Mouse (Mus musculus): ENCODE measurements at regions not wholly inside any gene's neighbourhood (a gene's known extent, or its start where the extent isn't known, plus 50 kb on each side); places are given as distances from the start of the nearest gene placed in this dataset.

- no peak for DNase-seq (ENCODE audit: extremely low spot score, low read depth, low spot score)
Observed at GRCm38 (mm10) chr8:128107041-128107440, 251.4 kb upstream of the Nrp1 start.

- DNase-seq (ENCODE audit: extremely low spot score, low read depth, low spot score): no peak
Observed at GRCm38 (mm10) chr8:128109036-128109435, 249.4 kb upstream of the Nrp1 start.

- no peak for DNase-seq (ENCODE audit: extremely low spot score, low read depth, low spot score)
Observed at GRCm38 (mm10) chr8:128111132-128111531, 247.3 kb upstream of the Nrp1 start.

- no peak for DNase-seq (ENCODE audit: extremely low spot score, low read depth, low spot score)
Observed at GRCm38 (mm10) chr8:128113116-128113515, 245.3 kb upstream of the Nrp1 start.

- DNase-seq (ENCODE audit: extremely low spot score, low read depth, low spot score): no peak
Observed at GRCm38 (mm10) chr8:128141290-128141966, 217.0 kb upstream of the Nrp1 start.

GRCm38 (mm10) chr8:128148351-128148942, 210.0 kb upstream of the Nrp1 start:
- DNase-seq (ENCODE audit: extremely low spot score, low read depth, low spot score): no peak

- no peak for DNase-seq (ENCODE audit: extremely low spot score, low read depth, low spot score)
Observed at GRCm38 (mm10) chr8:128155604-128156003, 202.8 kb upstream of the Nrp1 start.

- DNase-seq (ENCODE audit: extremely low spot score, low read depth, low spot score): no peak
Observed at GRCm38 (mm10) chr8:128156221-128156620, 202.2 kb upstream of the Nrp1 start.

GRCm38 (mm10) chr8:128162857-128163256, 195.5 kb upstream of the Nrp1 start:
- no peak for DNase-seq (ENCODE audit: extremely low spot score, low read depth, low spot score)

- no peak for DNase-seq (ENCODE audit: extremely low spot score, low read depth, low spot score)
Observed at GRCm38 (mm10) chr8:128164976-128165375, 193.4 kb upstream of the Nrp1 start.

GRCm38 (mm10) chr8:128165591-128165990, 192.8 kb upstream of the Nrp1 start:
- no peak for DNase-seq (ENCODE audit: extremely low spot score, low read depth, low spot score)

- no peak for DNase-seq (ENCODE audit: extremely low spot score, low read depth, low spot score)
Observed at GRCm38 (mm10) chr8:128166097-128166496, 192.3 kb upstream of the Nrp1 start.

GRCm38 (mm10) chr8:128168819-128169218, 189.6 kb upstream of the Nrp1 start:
- DNase-seq (ENCODE audit: extremely low spot score, low read depth, low spot score): no peak

- DNase-seq (ENCODE audit: extremely low spot score, low read depth, low spot score): no peak
Observed at GRCm38 (mm10) chr8:128171116-128171515, 187.3 kb upstream of the Nrp1 start.

- no peak for DNase-seq (ENCODE audit: extremely low spot score, low read depth, low spot score)
Observed at GRCm38 (mm10) chr8:128180214-128180613, 178.2 kb upstream of the Nrp1 start.

GRCm38 (mm10) chr8:128183081-128183480, 175.3 kb upstream of the Nrp1 start:
- peak; percentile 57 for DNase-seq (ENCODE audit: extremely low spot score, low read depth, low spot score)

- no peak for DNase-seq (ENCODE audit: extremely low spot score, low read depth, low spot score)
Observed at GRCm38 (mm10) chr8:128188321-128188720, 170.1 kb upstream of the Nrp1 start.

- no peak for DNase-seq (ENCODE audit: extremely low spot score, low read depth, low spot score)
Observed at GRCm38 (mm10) chr8:128193293-128193887, 165.0 kb upstream of the Nrp1 start.

- DNase-seq (ENCODE audit: extremely low spot score, low read depth, low spot score): no peak
Observed at GRCm38 (mm10) chr8:128200815-128201214, 157.6 kb upstream of the Nrp1 start.

- no peak for DNase-seq (ENCODE audit: extremely low spot score, low read depth, low spot score)
Observed at GRCm38 (mm10) chr8:128201635-128202034, 156.8 kb upstream of the Nrp1 start.

GRCm38 (mm10) chr8:128202158-128202886, 156.1 kb upstream of the Nrp1 start:
- DNase-seq (ENCODE audit: extremely low spot score, low read depth, low spot score): no peak

- DNase-seq (ENCODE audit: extremely low spot score, low read depth, low spot score): no peak
Observed at GRCm38 (mm10) chr8:128204803-128205202, 153.6 kb upstream of the Nrp1 start.

Data from hindlimb bud, embryonic 11.5 days (tissue).